Mouse (Mus musculus): Measurements from ENCODE around the gene Hells. TPM values are rescaled to one million over a fixed set of nuclear protein-coding genes. Genes with fewer than 3 reads are reported as not detected.

The Hells gene
- polyA plus RNA-seq, 1 experiment from 2014 or later, result 65.8 TPM

Small RNA genes lying within 50 kb of the gene (microRNA-seq; reads per million reads assigned to microRNA genes)
- gene Gm23800, result not detected

Other genes starting within 250 kb of the Hells start
- gene Noc3l, start 111.7 kb upstream of the Hells start, polyA plus RNA-seq (2016; fragmentation: Nextera tagmentation; extraction: Ambion mirVana), result 9.9 and 10.3 TPM in 2 replicates
- 4.6 and 5.0 TPM in 2 replicates for gene Tbc1d12, start 94.3 kb upstream of the Hells start, polyA plus RNA-seq (2016; fragmentation: Nextera tagmentation; extraction: Ambion mirVana)
- gene Cyp2c55, start 76.1 kb downstream of the Hells start, polyA plus RNA-seq (2016; fragmentation: Nextera tagmentation; extraction: Ambion mirVana), result not detected in 2 replicates
- not detected in 2 replicates for gene Cyp2c65, start 130.1 kb downstream of the Hells start, polyA plus RNA-seq (2016; fragmentation: Nextera tagmentation; extraction: Ambion mirVana)
- gene Cyp2c66, start 183.0 kb downstream of the Hells start, polyA plus RNA-seq (2016; fragmentation: Nextera tagmentation; extraction: Ambion mirVana), result not detected in 2 replicates